Mouse (Mus musculus) small intestine, adult 2 months (tissue): ENCODE measurements around the gene Eml3.

Experiments used
- CTCF ChIP-seq: fragments of 200-500 bp; IDR thresholded peaks from 2 replicates; pipeline ENCODE4 v1.5.1; 2012; ENCODE audit warnings: low read depth, mild to moderate bottlenecking, control low read depth, inconsistent platforms, low read length, moderate library complexity, mixed read lengths; ENCODE audit not compliant: insufficient replicate concordance, insufficient read length; ENCODE audit errors: extremely low read depth
- POLR2A ChIP-seq: fragments of 200-500 bp; IDR thresholded peaks from 2 replicates; pipeline ENCODE4 v1.6.1; 2012; ENCODE audit warnings: low read depth, mild to moderate bottlenecking, control low read depth, inconsistent platforms, low read length, moderate library complexity

DNA sequence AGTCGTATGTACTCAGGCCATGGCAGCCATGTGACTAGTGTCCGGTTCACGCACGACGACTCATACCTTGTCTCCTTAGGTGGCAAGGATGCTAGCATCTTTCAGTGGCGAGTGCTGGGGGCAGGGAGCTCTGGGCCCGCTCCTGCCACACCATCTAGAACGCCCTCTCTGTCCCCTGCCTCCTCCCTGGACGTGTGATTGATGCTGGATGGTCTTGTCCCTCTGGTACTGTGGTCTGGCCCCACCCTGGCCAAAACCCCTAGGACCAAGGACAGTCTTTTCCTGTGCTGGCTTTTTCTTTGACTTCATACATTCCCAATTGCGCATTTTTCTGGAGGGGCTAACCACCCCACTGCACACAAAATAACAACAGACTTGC, 11.8 kb downstream of the Eml3 start:
- TF ChIP-seq CTCF (no peak), POLR2A (no peak)
